Mouse (Mus musculus) hindbrain, embryonic 15.5 days (tissue): ENCODE measurements around the gene Smim15. TPM values are rescaled to one million over a fixed set of nuclear protein-coding genes. Genes with fewer than 3 reads are reported as not detected.
A peak's percentile ranks its signal among the peaks of the same experiment; 100 is the strongest.

Source experiments
- ATAC-seq: fragments of 200-750 bp; cut with Nextera tagmentation; 2 replicates; pipeline ENCODE4 v1.8.0; 2017; ENCODE audit warnings: low read depth, moderate number of reproducible peaks, moderate TSS enrichment; ENCODE audit not compliant: low FRiP score
- H3K27ac ChIP-seq: fragments of 300-500 bp; sonication (generic); replicated peaks from 2 replicates; pipeline ENCODE4 v1.5.1; 2015; ENCODE audit warnings: mild to moderate bottlenecking, inconsistent platforms
- H3K27me3 ChIP-seq: fragments of 300-500 bp; sonication (generic); 2 replicates; pipeline ENCODE4 v1.6.1; 2015; ENCODE audit warnings: control low read depth, inconsistent platforms
- H3K36me3 ChIP-seq: fragments of 300-500 bp; sonication (generic); 2 replicates; pipeline ENCODE4 v1.6.1; 2015; ENCODE audit warnings: control low read depth, inconsistent platforms
- H3K4me1 ChIP-seq: fragments of 300-500 bp; sonication (generic); replicated peaks from 2 replicates; pipeline ENCODE4 v1.6.1; 2015; ENCODE audit warnings: control low read depth, inconsistent platforms
- H3K4me2 ChIP-seq: fragments of 300-500 bp; sonication (generic); 2 replicates; pipeline ENCODE4 v1.6.1; 2015; ENCODE audit warnings: moderate library complexity, mild to moderate bottlenecking, inconsistent platforms
- H3K4me3 ChIP-seq: fragments of 300-500 bp; sonication (generic); 2 replicates; pipeline ENCODE4 v1.5.1; 2015; ENCODE audit warnings: mild to moderate bottlenecking, inconsistent platforms
- H3K9ac ChIP-seq: fragments of 300-500 bp; sonication (generic); 2 replicates; pipeline ENCODE4 v1.6.1; 2015; ENCODE audit warnings: inconsistent platforms
- H3K9me3 ChIP-seq: fragments of 300-500 bp; sonication (generic); 2 replicates; pipeline ENCODE4 v1.6.1; 2016; ENCODE audit warnings: control low read depth, inconsistent platforms
- WGBS: fragments of 180-500 bp; shearing (Covaris S2); methylation state at CpG from one replicate; pipeline ENCODE4 v1.1.7; 2015; 5-methylcytosine and 5-hydroxymethylcytosine counted together
- polyA plus RNA-seq: library from polyadenylated mRNA; unstranded; fragments of >200 nt; fragmentation: Nextera tagmentation; extraction: Ambion mirVana; gene quantifications from 2 replicates; pipeline ENCODE4 v1.2.1, GENCODE M21; 2015

Smim15 gene
- polyA plus RNA-seq, 1 experiment from 2014 or later = 37.2 TPM

- H3K9ac ChIP-seq = no peak overlapping the region
- WGBS = 3% methylated on average over 7 of the region's 7 CpGs
- peaks cover 39% of the 10 kb centered on the region for H3K4me1 ChIP-seq
- no peaks in the 10 kb centered on the region for H3K27me3 ChIP-seq
- peak; percentile 65 for ATAC-seq
- no peaks in the 10 kb centered on the region for H3K36me3 ChIP-seq
- H3K27ac ChIP-seq = 0 out of 2 replicates have a peak overlapping the region, but pooled peaks have one; percentile 45
- no peak overlapping the region for H3K4me3 ChIP-seq
- peak overlapping the region; percentile 38 for H3K4me2 ChIP-seq
- no peaks in the 10 kb centered on the region for H3K9me3 ChIP-seq
These were observed 2.9 kb upstream of the Smim15 start for GRCm38 (mm10) chr13:108041358-108041757.

- H3K9me3 ChIP-seq = no peaks in the 10 kb centered on the region
- H3K4me2 ChIP-seq = peak overlapping the region; percentile 71
- no peaks in the 10 kb centered on the region; the same call in 1 of the 2 replicates for H3K36me3 ChIP-seq
- H3K4me3 ChIP-seq = peak overlapping the region; percentile 100
- WGBS = 2% methylated on average over 23 of the region's 23 CpGs
- H3K27ac ChIP-seq = peak overlapping the region; percentile 93
- peak; percentile 84 for ATAC-seq
- peaks cover 39% of the 10 kb centered on the region for H3K4me1 ChIP-seq
- H3K9ac ChIP-seq = peak overlapping the region; percentile 96
- H3K27me3 ChIP-seq = no peaks in the 10 kb centered on the region
These were observed 620 bp upstream of the Smim15 start for GRCm38 (mm10) chr13:108043431-108044221.

DNA sequence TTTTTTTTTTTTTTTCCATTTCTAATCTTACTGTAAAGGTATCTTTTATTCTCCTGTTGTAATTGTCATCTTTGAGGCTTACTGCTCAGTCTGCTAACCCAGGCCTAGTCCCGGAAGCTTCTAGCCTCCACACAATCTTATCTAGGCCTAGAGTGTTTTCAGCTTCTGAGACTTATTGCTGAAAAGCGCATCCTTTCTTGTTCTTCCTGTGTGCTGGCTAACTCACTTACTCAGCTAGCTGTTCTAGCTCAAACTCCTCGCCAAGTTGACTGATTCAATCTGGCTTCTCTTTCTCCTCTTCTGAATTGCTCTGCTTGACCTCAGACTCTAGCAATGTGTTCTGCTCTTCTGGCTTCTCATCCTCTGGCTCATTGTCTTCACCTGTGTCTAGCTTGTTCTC is 1.4 kb downstream of the Smim15 start:
- Histone ChIP-seq H3K9me3 (no peaks in the 10 kb centered on the region), H3K4me2 (no peak overlapping the region), H3K27me3 (no peaks in the 10 kb centered on the region), H3K27ac (no peak overlapping the region), H3K4me3 (no peak overlapping the region), H3K36me3 (no peaks in the 10 kb centered on the region; the same call in 1 of the 2 replicates), H3K4me1 (peaks cover 36% of the 10 kb centered on the region), H3K9ac (no peak overlapping the region)
- no peak for ATAC-seq
- whole genome bisulfite sequencing = 87% methylated on average over 3 of the region's 3 CpGs

DNA sequence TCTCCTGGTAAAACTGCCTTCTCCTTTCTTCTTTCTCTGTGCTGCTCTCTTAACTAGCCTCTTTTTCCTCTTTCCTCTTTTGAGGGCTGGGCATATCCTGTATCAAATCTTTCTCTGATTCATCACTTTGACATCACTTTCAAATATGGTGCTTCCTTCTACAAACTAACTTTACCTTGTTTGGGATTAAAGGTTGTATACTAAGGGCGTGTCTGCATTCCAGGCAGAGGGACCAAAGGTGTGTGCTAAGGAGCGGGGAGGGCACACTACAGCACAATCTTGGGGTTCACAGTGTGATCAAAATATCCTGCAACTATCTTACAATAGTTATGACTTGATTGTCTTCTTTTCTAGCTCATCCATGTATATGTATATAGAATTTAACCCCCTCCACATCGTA is 1.8 kb downstream of the Smim15 start:
- Histone ChIP-seq H3K27ac (no peak overlapping the region), H3K4me2 (no peak overlapping the region), H3K9me3 (no peaks in the 10 kb centered on the region), H3K4me3 (no peak overlapping the region), H3K4me1 (peaks cover 32% of the 10 kb centered on the region), H3K36me3 (no peaks in the 10 kb centered on the region; the same call in 1 of the 2 replicates), H3K9ac (no peak overlapping the region), H3K27me3 (no peaks in the 10 kb centered on the region)
- WGBS = 94% methylated on average over 3 of the region's 3 CpGs
- no peak for ATAC-seq

DNA sequence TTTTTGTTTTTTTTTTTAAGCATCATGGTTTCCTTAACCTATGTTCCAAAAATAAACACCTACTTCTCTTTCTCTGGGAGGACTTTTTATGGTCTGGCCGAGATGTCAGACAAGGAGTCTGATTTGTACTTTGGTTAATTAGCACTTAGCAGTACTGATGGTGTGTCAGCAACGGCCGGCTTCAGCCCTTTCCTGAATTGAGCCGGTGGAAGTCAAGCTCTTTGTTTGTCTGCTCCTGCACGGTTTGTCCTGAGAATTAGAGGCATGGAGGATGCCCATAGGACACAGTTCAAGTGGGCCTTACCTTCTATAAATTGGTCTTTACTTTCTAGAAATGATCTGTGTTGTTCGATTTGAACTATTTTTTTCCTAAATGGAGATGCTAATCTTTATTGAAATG is 2.6 kb downstream of the Smim15 start:
- ATAC-seq = no peak

GRCm38 (mm10) chr13:108047364-108047763 is 3.1 kb downstream of the Smim15 start:
- H3K36me3 ChIP-seq = no peaks in the 10 kb centered on the region; the same call in 1 of the 2 replicates
- H3K9ac ChIP-seq = no peak overlapping the region
- 86% methylated on average over 6 of the region's 6 CpGs for WGBS
- no peak for ATAC-seq
- H3K27me3 ChIP-seq = no peaks in the 10 kb centered on the region
- no peak overlapping the region for H3K27ac ChIP-seq
- no peak overlapping the region for H3K4me3 ChIP-seq
- H3K9me3 ChIP-seq = no peaks in the 10 kb centered on the region
- peaks cover 23% of the 10 kb centered on the region for H3K4me1 ChIP-seq
- no peak overlapping the region for H3K4me2 ChIP-seq

More for the DNA sequence above, 2.6 kb downstream of the Smim15 start:
- WGBS = 78% methylated on average over 6 of the region's 6 CpGs
- peaks cover 25% of the 10 kb centered on the region for H3K4me1 ChIP-seq
- H3K27ac ChIP-seq = no peak overlapping the region
- no peaks in the 10 kb centered on the region; the same call in 1 of the 2 replicates for H3K36me3 ChIP-seq
- no peak overlapping the region for H3K4me2 ChIP-seq
- no peaks in the 10 kb centered on the region for H3K27me3 ChIP-seq
- no peaks in the 10 kb centered on the region for H3K9me3 ChIP-seq
- no peak overlapping the region for H3K9ac ChIP-seq
- H3K4me3 ChIP-seq = no peak overlapping the region

GRCm38 (mm10) chr13:108056896-108057295 is 12.7 kb downstream of the Smim15 start:
- no peak overlapping the region for H3K9ac ChIP-seq
- H3K27me3 ChIP-seq = no peaks in the 10 kb centered on the region
- H3K27ac ChIP-seq = no peak overlapping the region
- H3K36me3 ChIP-seq = no peaks in the 10 kb centered on the region
- no peak overlapping the region for H3K4me2 ChIP-seq
- WGBS = 87% methylated on average over 3 of the region's 3 CpGs
- no peaks in the 10 kb centered on the region for H3K9me3 ChIP-seq
- no peak overlapping the region for H3K4me3 ChIP-seq
- 0 out of 2 replicates have a peak, but pooled peaks cover 11% of the 10 kb centered on the region for H3K4me1 ChIP-seq
- ATAC-seq = no peak

DNA sequence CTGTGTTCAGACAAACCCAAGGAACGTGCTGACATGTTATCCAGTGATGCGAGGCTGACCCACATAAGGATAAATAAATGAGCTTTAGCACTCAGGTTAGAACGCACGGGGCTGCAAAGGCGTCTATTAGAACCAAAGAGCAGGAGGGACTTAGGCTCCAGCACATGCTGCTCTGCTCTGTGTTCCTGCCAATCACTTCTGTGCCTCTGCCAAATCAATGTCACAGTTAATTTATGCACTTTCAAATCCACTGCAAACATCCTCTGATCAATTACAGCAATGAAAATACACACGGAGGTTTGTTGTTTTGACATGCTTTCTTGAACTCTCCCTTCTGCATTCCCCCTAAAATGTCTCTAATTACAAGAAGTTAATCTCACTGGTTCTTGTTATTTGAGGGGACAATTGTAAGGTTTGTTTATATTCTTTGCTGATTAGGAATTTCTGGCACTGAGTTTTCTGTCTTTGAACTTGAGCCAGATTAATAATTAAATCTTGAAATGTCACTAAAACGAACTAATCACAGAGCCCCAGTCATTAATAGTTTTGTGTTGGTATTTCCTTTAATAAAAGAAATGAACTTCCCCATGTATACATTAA is 16.1 kb downstream of the Smim15 start:
- Histone ChIP-seq H3K27ac (no peak overlapping the region), H3K27me3 (no peaks in the 10 kb centered on the region), H3K9ac (no peak overlapping the region), H3K36me3 (no peaks in the 10 kb centered on the region), H3K4me2 (no peak overlapping the region), H3K4me1 (peaks cover 20% of the 10 kb centered on the region; the same call in 1 of the 2 replicates), H3K4me3 (no peak overlapping the region), H3K9me3 (no peaks in the 10 kb centered on the region)
- WGBS = 26% methylated on average over 7 of the region's 7 CpGs
- 0 out of 2 replicates have a peak, but pooled peaks have one; percentile 30 for ATAC-seq

- no peak for ATAC-seq
- Histone ChIP-seq H3K9me3 (no peaks in the 10 kb centered on the region), H3K27me3 (no peaks in the 10 kb centered on the region), H3K4me1 (peaks cover 20% of the 10 kb centered on the region; the same call in 1 of the 2 replicates), H3K4me2 (no peak overlapping the region), H3K27ac (0 out of 2 replicates have a peak overlapping the region, but pooled peaks have one; percentile 20), H3K9ac (no peak overlapping the region), H3K4me3 (no peak overlapping the region), H3K36me3 (no peaks in the 10 kb centered on the region)
- 35% methylated on average over 8 of the region's 8 CpGs for WGBS
These were observed 16.8 kb downstream of the Smim15 start for GRCm38 (mm10) chr13:108060936-108061578.

- 38% methylated on average over 5 of the region's 5 CpGs for WGBS
- peaks cover 20% of the 10 kb centered on the region; the same call in 1 of the 2 replicates for H3K4me1 ChIP-seq
- H3K9me3 ChIP-seq = no peaks in the 10 kb centered on the region
- no peak overlapping the region for H3K4me2 ChIP-seq
- no peak overlapping the region for H3K9ac ChIP-seq
- H3K27me3 ChIP-seq = no peaks in the 10 kb centered on the region
- ATAC-seq = no peak
- H3K36me3 ChIP-seq = no peaks in the 10 kb centered on the region
- H3K4me3 ChIP-seq = no peak overlapping the region
- H3K27ac ChIP-seq = no peak overlapping the region
These were observed 18.7 kb downstream of the Smim15 start for GRCm38 (mm10) chr13:108062900-108063299.

DNA sequence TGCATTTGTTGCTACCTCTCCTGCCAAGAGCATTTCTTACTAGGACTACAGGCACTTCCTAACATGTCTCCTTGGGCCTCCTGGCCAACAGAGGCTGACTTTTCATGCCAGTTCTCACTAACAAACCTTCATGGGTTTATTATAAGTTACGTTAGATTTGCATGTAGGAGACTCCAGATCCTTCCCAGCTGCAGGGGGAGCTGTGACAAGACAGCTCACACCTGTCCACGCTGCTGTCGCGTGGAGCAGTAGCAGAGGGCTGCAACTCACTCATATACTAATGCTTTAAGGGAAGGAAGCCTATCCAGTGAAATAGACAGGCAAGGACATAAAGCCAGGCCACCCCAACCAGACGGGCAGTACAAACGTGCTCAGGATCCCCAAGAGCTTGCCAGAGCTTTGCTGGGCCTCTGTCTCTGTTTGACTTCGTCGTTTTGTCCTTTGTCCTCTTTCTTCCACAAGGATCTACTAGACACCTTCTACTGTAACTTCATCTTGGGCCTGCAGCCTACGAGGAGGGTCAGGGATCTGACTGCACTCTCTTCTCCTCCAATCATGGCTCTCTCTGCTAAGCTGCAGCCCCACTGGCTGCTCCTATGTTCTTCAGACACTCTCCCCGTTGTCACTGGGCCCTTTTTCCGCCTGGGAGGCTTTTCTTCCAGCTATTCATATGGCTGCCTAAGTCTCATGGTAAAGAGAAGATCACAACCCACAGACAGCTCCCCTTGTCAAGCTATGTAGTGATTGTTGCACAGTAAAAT is 19.3 kb downstream of the Smim15 start:
- WGBS = 58% methylated on average over 11 of the region's 11 CpGs
- Histone ChIP-seq H3K4me3 (no peak overlapping the region), H3K27ac (no peak overlapping the region), H3K9ac (no peak overlapping the region), H3K36me3 (no peaks in the 10 kb centered on the region), H3K4me2 (no peak overlapping the region), H3K9me3 (no peaks in the 10 kb centered on the region), H3K27me3 (no peaks in the 10 kb centered on the region), H3K4me1 (peaks cover 20% of the 10 kb centered on the region; the same call in 1 of the 2 replicates)
- ATAC-seq = no peak
